Mouse (Mus musculus): ENCODE results near the gene 9130409I23Rik.
"Not testable (repeated sequence)": the region's sequence is repeated elsewhere in the genome, so short reads cannot be mapped to it uniquely, and the experiment has no call there.

9130409I23Rik gene

DNA sequence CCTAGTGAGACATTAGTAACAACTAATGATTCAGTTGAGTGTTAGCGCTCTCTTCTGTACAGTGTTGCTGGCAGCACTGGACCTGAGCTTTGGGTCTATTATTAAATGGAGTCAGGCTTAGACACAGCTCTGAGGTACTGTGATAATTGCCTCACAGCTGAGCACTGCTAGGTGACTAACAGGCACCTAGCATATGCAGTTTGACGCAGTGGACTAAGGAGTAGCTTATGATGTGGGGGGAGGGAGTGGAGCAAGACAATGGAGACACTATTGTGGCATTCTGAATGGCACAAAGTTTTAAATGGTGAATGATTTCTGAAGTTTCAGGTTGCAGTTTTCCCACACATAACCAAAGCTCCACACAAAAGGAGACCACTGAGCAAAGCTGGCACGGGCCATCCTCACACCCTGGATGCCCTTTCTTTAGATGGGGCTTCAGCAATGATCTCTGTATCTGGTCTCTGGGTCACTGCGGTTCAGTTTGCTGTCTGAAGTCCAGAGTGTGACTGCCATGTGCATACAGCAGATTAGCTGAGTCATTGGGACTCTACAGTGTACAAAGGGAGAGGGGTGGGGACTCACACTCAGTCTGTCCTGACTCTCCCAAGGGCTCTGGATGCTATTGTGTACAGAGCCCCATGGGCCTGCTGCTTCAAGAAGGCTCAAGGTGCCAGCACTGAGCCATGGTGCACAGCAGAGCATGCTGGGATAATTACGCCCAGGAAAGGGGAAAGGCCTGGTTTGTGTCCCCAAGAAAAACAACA, 15.8 kb upstream of the 9130409I23Rik start:
- not testable (repeated sequence) for DNase-seq

DNA sequence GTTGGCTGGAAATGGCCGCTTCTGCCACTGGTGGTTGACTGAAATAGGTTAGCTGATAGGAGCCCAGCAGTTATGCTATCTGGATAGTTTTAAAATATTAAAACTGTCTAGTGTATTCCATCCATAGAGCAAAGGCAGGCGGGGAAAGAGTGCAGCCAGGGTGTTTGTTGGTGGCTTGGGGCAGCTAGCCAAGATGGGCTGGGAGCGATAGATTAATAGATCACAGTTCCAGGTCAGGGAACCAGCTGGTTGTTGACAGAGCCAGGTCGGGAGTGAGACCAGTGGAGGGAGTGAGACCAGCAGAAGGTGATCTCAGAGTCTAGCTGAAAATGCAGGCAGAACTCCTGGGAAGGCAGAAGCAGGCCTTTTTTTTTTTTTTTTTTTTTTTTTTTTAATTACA, 13.4 kb upstream of the 9130409I23Rik start:
- DNase-seq = no peak

DNA sequence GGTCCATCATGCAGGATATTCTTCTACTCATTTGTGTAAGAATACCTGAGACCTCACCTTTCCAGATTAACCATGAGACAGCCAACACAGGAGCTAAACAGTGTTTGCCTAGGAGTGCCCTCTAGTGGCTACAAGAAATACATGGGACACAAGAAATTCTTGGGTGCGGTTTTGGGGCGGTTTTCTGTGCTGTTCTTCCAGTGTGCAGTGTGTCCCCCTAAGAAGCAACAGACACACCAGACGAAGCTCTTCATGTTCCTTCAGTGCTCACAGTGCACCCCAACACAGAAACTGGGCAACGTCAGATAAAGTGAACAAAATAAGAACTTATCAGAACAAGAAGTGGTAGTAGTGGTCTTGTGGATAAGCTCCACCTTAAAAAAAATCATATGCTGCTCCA, 11.4 kb upstream of the 9130409I23Rik start:
- no peak for DNase-seq

DNA sequence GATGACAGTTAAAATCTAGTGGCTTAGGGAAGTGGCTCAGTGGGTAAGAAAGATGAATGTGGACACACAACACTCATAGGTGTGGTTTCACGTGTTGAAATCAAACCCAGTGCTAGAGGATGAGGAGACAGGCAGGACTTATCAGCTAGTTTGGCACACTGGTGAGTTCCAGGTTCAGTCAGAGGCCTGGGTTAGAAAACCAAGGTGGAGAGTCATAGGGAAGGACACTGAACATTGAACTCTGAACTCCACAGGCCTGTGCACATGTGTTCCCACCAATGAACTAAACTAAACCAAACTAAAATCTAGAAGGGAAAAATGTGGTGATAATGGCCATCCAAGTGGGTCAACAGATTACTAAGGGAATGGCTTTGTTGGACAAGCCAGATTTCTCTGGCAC, 3.5 kb upstream of the 9130409I23Rik start:
- DNase-seq = no peak

DNA sequence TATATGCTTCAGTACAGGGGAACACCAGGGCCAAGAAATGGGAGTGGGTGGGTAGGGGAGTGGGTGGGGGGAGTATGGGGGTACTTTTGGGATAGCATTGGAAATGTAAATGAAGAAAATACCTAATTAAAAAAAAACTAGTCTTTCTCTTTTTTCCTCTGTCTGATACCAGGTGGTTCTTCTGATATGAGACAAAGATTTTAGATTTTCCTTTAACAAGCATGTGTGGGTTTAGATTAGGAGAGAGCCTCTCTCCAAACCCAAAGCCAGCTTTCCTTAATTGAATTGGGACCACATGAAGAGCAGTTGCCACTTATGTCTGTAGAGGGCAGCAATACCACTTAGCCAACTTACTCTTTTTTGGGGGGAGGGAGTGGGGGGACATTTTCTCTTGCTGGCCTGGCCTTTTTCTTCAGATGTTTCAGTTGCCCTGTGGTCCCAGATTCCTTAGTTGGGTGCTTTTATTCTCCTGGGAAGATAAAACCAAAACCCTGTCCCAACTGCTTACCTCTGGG, 1.7 kb upstream of the 9130409I23Rik start:
- no peak for DNase-seq

DNA sequence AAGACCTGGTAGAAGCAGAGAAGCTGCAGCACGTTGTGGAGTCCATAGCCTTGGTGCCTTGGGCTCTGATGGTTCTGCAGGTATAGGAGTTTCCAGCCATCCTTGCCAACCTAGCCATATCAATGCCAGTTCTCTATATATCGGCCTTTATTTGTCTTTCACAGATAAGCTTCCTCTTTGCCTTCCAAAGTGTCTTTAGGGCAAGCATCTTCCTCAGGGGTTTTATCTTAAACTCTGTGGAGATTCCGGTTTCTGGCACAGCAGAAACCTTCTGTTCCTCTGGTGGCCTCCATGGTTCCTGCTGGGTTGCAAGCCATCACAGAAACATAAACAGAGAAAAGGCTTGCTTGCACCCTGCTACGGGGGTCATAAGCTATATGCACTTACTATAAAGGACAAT, 1.9 kb downstream of the 9130409I23Rik start:
- no peak for DNase-seq

DNA sequence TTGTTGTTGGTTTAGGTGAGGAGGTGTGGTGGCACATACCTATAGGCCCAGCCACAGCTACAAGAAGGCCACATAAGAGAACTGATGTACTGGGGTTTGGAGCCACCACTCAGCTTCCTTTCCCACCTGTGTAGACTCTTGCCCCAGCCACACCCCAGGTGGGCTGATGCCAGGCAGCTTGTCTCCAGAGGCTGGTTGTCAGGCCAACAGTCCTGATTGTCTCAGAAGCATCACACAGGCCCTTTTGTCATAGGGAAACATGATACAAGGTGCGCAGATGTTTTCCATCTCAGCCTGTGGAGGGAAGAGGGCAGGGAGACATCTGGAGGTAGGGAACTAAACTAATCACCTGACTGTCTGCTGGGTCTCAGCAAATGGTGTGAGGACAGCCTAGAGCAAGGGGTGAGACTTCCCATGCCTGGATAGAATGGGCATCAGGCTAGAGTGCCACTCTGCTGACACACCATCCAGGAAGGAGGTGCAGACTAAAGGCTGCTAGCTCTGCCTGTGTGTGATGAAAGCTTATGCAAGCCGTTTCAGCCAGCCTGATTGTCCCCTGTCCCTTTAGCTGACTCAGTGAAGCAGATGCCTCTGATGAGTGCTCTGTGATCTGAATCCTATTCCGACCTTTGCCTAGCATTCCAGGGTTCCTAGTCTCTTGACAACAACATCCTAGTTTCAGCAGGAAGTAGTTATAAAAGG, 10.9 kb downstream of the 9130409I23Rik start:
- no peak for DNase-seq

DNA sequence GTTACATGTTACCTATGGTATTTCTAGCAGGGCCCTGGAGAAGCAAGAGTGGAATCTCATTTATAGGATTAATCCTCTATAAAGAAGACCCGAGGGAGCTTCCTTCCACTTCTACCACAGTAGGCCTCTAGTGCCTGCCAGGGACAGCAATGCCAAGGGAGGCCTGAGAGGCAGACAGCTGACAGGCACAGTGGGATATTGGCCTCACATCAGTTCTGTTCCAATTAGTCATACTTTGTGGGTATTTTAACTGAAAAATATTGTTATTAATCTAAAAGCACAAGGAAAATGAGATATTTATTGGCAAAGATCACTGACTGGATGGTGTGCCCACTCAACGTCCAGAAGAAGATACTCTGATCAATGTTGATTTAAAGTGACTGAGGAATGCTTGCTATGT, 13.0 kb downstream of the 9130409I23Rik start:
- DNase-seq = no peak

DNA sequence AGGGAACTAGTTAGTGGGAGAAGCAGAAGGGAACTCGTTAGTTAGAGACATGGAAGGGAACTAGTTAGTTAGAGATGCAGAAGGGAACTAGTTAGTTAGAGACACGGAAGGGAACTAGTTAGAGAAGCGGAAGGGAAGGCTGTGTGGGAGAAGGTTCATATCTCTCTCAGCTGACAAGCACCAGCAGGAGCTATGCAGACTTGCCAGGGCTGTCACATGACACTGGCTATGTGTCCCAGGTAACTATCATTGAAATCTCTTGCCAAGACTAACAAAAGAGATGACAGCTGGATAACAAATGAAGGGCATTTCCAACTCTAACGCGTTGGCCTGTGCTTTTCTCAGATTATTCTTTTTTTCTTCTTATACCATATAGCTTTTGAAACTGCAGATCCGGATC, 13.6 kb downstream of the 9130409I23Rik start:
- DNase-seq = no peak

DNA sequence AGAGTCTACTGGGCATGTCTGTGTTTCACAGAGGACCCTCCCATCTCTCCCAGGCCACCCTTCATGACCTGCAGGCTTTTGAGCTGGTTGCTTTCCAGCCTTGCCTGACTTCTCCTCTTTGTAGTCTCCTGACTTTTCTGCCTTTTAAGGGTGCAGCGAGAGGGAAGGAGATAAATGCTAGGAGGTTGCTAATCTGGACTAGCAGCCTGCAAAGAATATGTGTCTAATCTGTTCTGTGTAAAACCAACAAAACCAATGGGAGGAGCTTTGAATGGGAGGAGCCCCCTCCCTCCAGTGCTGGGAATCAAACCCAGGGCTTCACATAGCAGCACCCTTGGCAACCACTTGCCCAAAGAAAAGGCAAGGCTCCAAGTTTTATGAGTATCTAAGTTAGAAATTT, 17.3 kb downstream of the 9130409I23Rik start:
- DNase-seq = no peak

DNA sequence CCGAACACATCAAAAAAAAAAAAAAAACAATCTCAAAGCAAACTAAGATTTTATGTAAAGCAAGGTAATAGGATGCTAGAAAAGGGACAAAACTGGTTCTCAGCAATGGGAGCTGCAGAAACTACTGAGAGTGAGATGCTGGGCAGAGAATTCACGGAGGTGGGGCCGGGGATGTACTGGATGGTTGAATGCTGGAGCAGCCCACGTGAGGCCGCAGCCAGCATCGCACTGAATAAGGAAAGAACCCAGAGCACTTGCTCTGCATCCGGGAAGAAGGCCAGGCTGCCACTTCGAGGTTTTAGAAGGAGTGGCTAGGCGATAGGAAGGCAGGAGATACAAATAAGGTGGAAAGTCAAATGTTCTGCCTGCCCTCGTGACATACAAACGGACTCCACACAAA, 18.6 kb downstream of the 9130409I23Rik start:
- no peak for DNase-seq

DNA sequence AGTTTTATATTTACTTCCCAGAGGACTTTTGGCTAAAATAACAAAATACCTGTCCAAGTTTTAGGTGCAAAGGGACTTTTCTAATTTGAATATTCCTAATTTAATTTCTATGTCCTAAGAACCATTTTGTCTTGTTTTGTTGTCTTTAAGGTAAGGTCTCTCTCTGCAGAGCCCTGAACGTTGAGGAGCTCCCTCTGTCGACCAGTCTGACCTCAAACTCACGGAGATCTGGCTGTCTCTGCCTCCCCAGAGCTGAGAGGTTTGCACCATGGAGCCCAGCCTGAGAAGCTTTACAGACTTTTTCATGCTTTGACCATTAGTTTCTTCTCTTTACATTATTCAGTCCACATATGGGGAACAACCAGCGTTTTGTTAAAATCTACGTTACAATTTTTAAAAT, 22.0 kb downstream of the 9130409I23Rik start:
- no peak for DNase-seq

DNA sequence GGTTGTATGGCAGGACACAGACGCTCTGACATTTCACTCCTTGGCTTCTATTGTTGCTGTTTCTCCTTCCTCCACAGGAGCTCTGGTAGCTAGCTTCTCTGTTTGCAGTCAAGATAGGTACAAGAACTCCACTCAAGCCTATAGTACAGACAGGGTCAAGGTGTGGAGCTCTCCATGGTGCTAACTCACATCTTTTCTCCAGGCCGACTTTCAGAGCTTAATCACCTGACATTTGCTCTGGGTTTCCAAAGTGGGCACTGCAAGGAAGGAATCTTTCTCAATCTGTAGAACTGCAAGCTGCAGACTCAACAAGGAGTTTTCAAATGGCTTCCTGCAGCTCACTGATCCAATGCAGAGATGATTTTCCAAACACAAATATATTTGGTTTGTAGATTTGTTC, 33.0 kb downstream of the 9130409I23Rik start:
- no peak for DNase-seq

DNA sequence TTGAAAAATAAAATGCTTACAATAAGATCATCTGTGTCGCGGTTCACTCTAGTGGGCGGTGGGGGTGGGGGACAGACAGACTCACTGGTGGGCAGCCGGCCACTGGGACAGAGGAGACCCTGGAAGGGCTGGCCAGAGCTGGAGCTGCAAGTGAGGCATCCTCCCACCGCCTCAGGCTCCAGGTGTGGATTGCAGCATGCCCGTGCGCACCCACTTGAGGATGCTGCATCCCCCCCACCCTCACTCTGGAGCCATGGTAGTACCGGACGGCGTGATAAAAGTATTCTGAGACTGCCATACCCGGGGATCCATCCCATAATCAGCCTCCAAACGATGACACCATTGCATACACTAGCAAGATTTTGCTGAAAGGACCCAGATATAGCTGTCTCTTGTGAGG, 39.0 kb downstream of the 9130409I23Rik start:
- no peak for DNase-seq

Data from kidney, adult 11 months (tissue).